Mouse (Mus musculus) lung, postnatal 0 days (tissue): ENCODE results near the gene Pjvk. TPM values are rescaled to one million over a fixed set of nuclear protein-coding genes. Genes with fewer than 3 reads are reported as not detected.

ENCODE experiments used
- ATAC-seq: fragments of 200-750 bp; cut with Nextera tagmentation; 2 replicates; pipeline ENCODE4 v1.8.0; 2017; ENCODE audit warnings: moderate library complexity
- DNase-seq: peaks from one replicate; pipeline ENCODE4 v3.0.0-alpha.2; 2016; ENCODE audit warnings: low spot score
- H3K27ac ChIP-seq: fragments of 300-500 bp; sonication (generic); 2 replicates; pipeline ENCODE4 v1.5.1; 2014; ENCODE audit warnings: antibody characterized with exemption, mild to moderate bottlenecking, low read length, mixed read lengths
- H3K27me3 ChIP-seq: fragments of 300-500 bp; sonication (generic); replicated peaks from 2 replicates; pipeline ENCODE4 v1.6.1; 2014; ENCODE audit warnings: low read length, mixed read lengths; ENCODE audit not compliant: insufficient read depth
- H3K36me3 ChIP-seq: fragments of 300-500 bp; sonication (generic); 2 replicates; pipeline ENCODE4 v1.6.1; 2014; ENCODE audit warnings: low read length, mixed read lengths; ENCODE audit not compliant: insufficient read depth
- H3K4me1 ChIP-seq: fragments of 300-500 bp; sonication (generic); 2 replicates; pipeline ENCODE4 v1.6.1; 2014; ENCODE audit warnings: antibody characterized with exemption, low read depth, low read length, mixed read lengths; ENCODE audit not compliant: insufficient read depth
- H3K4me2 ChIP-seq: fragments of 300-500 bp; sonication (generic); replicated peaks from 2 replicates; pipeline ENCODE4 v1.6.1; 2014; ENCODE audit warnings: low read depth, mild to moderate bottlenecking, low read length, moderate library complexity, mixed read lengths
- H3K4me3 ChIP-seq: fragments of 300-500 bp; sonication (generic); 2 replicates; pipeline ENCODE4 v1.5.1; 2014; ENCODE audit warnings: low read depth, low read length
- H3K9ac ChIP-seq: fragments of 300-500 bp; sonication (generic); replicated peaks from 2 replicates; pipeline ENCODE4 v1.6.1; 2014; ENCODE audit warnings: low read depth, mild to moderate bottlenecking
- H3K9me3 ChIP-seq: fragments of 300-500 bp; sonication (generic); 2 replicates; pipeline ENCODE4 v1.6.1; 2016; ENCODE audit warnings: low read length, mixed read lengths
- CTCF ChIP-seq: IDR thresholded peaks from 2 replicates; pipeline ENCODE4 v1.5.1; 2016; ENCODE audit warnings: antibody characterized with exemption, mild to moderate bottlenecking
- EP300 ChIP-seq: IDR thresholded peaks from 2 replicates; pipeline ENCODE4 v1.6.1; 2016; ENCODE audit warnings: antibody characterized with exemption, mild to moderate bottlenecking, control low read depth
- WGBS: fragments of 180-500 bp; shearing (Covaris S2); extraction: QIAGEN DNeasy Blood & Tissue Kit; methylation state at CpG from one replicate; pipeline ENCODE4 v1.1.7; 2014; 5-methylcytosine and 5-hydroxymethylcytosine counted together
- polyA plus RNA-seq: library from polyadenylated mRNA; unstranded; fragments of >200 nt; fragmentation: Nextera tagmentation; extraction: Ambion mirVana; gene quantifications from 2 replicates; pipeline ENCODE4 v1.2.1, GENCODE M21; 2015

The Pjvk gene
- polyA plus RNA-seq, 1 experiment from 2014 or later: 0.29 TPM

DNA sequence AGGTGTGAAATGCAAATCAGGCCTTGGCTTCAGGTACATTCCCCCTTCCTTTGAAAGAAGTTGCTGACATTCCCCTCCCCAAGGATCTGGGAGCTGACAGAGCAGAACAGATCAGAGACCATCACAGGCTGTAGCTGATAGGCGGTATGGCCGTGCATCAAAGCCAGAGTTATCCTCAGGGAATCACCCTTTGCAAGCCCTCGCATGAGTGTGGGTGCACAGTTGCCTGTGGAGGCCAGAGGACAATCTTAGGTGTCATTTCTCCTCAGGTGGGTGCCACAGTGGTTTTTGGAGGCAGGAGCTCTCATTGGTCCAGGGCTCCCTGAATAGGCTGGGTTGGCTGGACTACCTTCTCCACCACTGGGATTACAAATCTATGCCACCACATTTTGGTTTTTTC, 53.9 kb downstream of the Pjvk start:
- Histone ChIP-seq H3K9ac (no peak overlapping the region), H3K4me2 (no peak overlapping the region), H3K9me3 (no peaks in the 10 kb centered on the region), H3K4me1 (no peaks in the 10 kb centered on the region), H3K4me3 (no peak overlapping the region), H3K27me3 (no peaks in the 10 kb centered on the region), H3K27ac (no peak overlapping the region), H3K36me3 (no peaks in the 10 kb centered on the region)
- no peak for DNase-seq
- TF ChIP-seq CTCF: no peak
- no peak for TF ChIP-seq EP300
- WGBS: 85% methylated on average over 3 of the region's 3 CpGs
- no peak for ATAC-seq

- Histone ChIP-seq H3K36me3 (no peaks in the 10 kb centered on the region), H3K9me3 (no peaks in the 10 kb centered on the region), H3K4me1 (no peaks in the 10 kb centered on the region), H3K27me3 (no peaks in the 10 kb centered on the region), H3K27ac (no peak overlapping the region), H3K4me3 (no peak overlapping the region), H3K4me2 (no peak overlapping the region), H3K9ac (no peak overlapping the region)
- 72% methylated on average over 5 of the region's 5 CpGs for WGBS
- TF ChIP-seq CTCF: no peak
- TF ChIP-seq EP300: no peak
- ATAC-seq (no peak), DNase-seq (no peak)
These were observed 54.5 kb downstream of the Pjvk start for GRCm38 (mm10) chr2:76702751-76703150.

DNA sequence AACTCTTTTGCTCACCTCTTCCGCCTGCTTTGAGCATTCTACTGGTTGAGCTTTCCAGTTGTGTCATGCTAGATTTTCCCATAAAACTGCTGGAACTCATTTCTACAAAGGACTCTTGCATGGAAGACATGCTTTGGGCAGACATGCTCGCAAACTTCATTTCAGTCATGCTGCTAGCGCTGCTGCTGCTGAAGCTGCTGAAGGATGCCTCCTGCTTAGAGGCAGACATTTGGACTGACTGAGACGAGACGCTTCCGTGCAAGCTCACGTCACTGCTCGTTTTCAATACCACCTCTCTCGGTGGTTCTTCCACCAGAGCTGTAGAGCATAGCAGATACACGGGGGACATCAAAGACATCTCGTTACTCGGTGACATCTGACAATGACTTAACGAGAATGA, 57.4 kb downstream of the Pjvk start:
- DNase-seq: no peak
- Histone ChIP-seq H3K36me3 (no peaks in the 10 kb centered on the region), H3K27ac (no peak overlapping the region), H3K4me1 (no peaks in the 10 kb centered on the region), H3K9ac (no peak overlapping the region), H3K4me3 (no peak overlapping the region), H3K27me3 (no peaks in the 10 kb centered on the region), H3K4me2 (no peak overlapping the region), H3K9me3 (peaks cover 5% of the 10 kb centered on the region; the same call in 1 of the 2 replicates)
- ATAC-seq: no peak
- WGBS: 91% methylated on average over 13 of the region's 13 CpGs
- TF ChIP-seq CTCF (no peak), EP300 (no peak)

Other genes starting within 250 kb of the Pjvk start
- 46.7 and 60.1 TPM in 2 replicates for gene Osbpl6, start 242.0 kb upstream of the Pjvk start, polyA plus RNA-seq
- 34.1 and 35.7 TPM in 2 replicates for gene Prkra, start 461 bp upstream of the Pjvk start, polyA plus RNA-seq
- 68.3 and 71.9 TPM in 2 replicates for gene Fkbp7, start 24.6 kb downstream of the Pjvk start, polyA plus RNA-seq
- gene Plekha3, start 26.8 kb downstream of the Pjvk start, polyA plus RNA-seq: 13.6 and 14.6 TPM in 2 replicates